Mouse (Mus musculus) forebrain, embryonic 16.5 days (tissue): Measurements from ENCODE around the gene Atad1. TPM values are rescaled to one million over a fixed set of nuclear protein-coding genes. Genes with fewer than 3 reads are reported as not detected.
A peak's percentile ranks its signal among the peaks of the same experiment; 100 is the strongest.
"Not testable (repeated sequence)": the region's sequence is repeated elsewhere in the genome, so short reads cannot be mapped to it uniquely, and the experiment has no call there.

Experiments
- ATAC-seq: fragments of 200-750 bp; cut with Nextera tagmentation; 2 replicates; pipeline ENCODE4 v1.8.0; 2017; ENCODE audit warnings: mild to moderate bottlenecking, moderate library complexity
- H3K27ac ChIP-seq: fragments of 300-500 bp; sonication (generic); 2 replicates; pipeline ENCODE4 v1.5.1; 2014; ENCODE audit warnings: low read length, control low read depth
- H3K27me3 ChIP-seq: fragments of 300-500 bp; sonication (generic); replicated peaks from 2 replicates; pipeline ENCODE4 v1.6.1; 2014; ENCODE audit warnings: low read length; ENCODE audit not compliant: control insufficient read depth, insufficient read depth
- H3K36me3 ChIP-seq: fragments of 300-500 bp; sonication (generic); 2 replicates; pipeline ENCODE4 v1.6.1; 2014; ENCODE audit not compliant: control insufficient read depth, insufficient read depth
- H3K4me1 ChIP-seq: fragments of 300-500 bp; sonication (generic); replicated peaks from 2 replicates; pipeline ENCODE4 v1.6.1; 2014; ENCODE audit warnings: low read length; ENCODE audit not compliant: control insufficient read depth, insufficient read depth
- H3K4me2 ChIP-seq: fragments of 300-500 bp; sonication (generic); 2 replicates; pipeline ENCODE4 v1.6.1; 2014; ENCODE audit warnings: mild to moderate bottlenecking, low read length, control low read depth
- H3K4me3 ChIP-seq: fragments of 300-500 bp; sonication (generic); replicated peaks from 2 replicates; pipeline ENCODE4 v1.5.1; 2014; ENCODE audit warnings: mild to moderate bottlenecking, low read length, control low read depth
- H3K9ac ChIP-seq: fragments of 300-500 bp; sonication (generic); replicated peaks from 2 replicates; pipeline ENCODE4 v1.6.1; 2014; ENCODE audit warnings: low read depth, low read length, control low read depth
- H3K9me3 ChIP-seq: fragments of 300-500 bp; sonication (generic); 2 replicates; pipeline ENCODE4 v1.6.1; 2016; ENCODE audit warnings: low read length; ENCODE audit not compliant: control insufficient read depth
- WGBS: fragments of 180-500 bp; shearing (Covaris S2); extraction: QIAGEN DNeasy Blood & Tissue Kit; methylation state at CpG from one replicate; pipeline ENCODE4 v1.1.7; 2014; 5-methylcytosine and 5-hydroxymethylcytosine counted together
- polyA plus RNA-seq: library from polyadenylated mRNA; unstranded; fragments of >200 nt; fragmentation: Nextera tagmentation; extraction: Ambion mirVana; gene quantifications from 2 replicates; pipeline ENCODE4 v1.2.1, GENCODE M21; 2015

Atad1 gene
- 123 and 129 TPM in 2 replicates for polyA plus RNA-seq

- H3K27ac ChIP-seq, result no peak within 1 kb of the TSS
- WGBS, result 96% methylated on average over 4 of the region's 4 CpGs
- no peaks in the 10 kb centered on the region for H3K4me1 ChIP-seq
- no peaks in the 10 kb centered on the region for H3K27me3 ChIP-seq
- no peaks in the 10 kb centered on the region for H3K9me3 ChIP-seq
- H3K36me3 ChIP-seq, result no peaks in the 10 kb centered on the region
- no peak within 1 kb of the TSS for H3K4me2 ChIP-seq
- no peak for ATAC-seq
- H3K4me3 ChIP-seq, result no peak within 1 kb of the TSS
- H3K9ac ChIP-seq, result no peak within 1 kb of the TSS
Measured at GRCm38 (mm10) chr19:32739686-32740085, at the start of gene Atad1. Gene Atad1 (minus strand): TSS chr19:32739786.

GRCm38 (mm10) chr19:32788016-32788415 is 48.4 kb upstream of the Atad1 start:
- WGBS, result 91% methylated on average over 3 of the region's 3 CpGs
- H3K27me3 ChIP-seq, H3K4me3 ChIP-seq, H3K27ac ChIP-seq, ATAC-seq, H3K36me3 ChIP-seq, H3K4me2 ChIP-seq, H3K9ac ChIP-seq, H3K9me3 ChIP-seq: not testable (repeated sequence)
- H3K4me1 ChIP-seq, result peaks cover 17% of the 10 kb centered on the region

- H3K36me3 ChIP-seq, H3K9me3 ChIP-seq, H3K27ac ChIP-seq, H3K9ac ChIP-seq, ATAC-seq, H3K27me3 ChIP-seq, H3K4me2 ChIP-seq, H3K4me3 ChIP-seq: not testable (repeated sequence)
- WGBS, result 41% methylated on average over 4 of the region's 4 CpGs
- H3K4me1 ChIP-seq, result peaks cover 14% of the 10 kb centered on the region; the same call in 1 of the 2 replicates
Measured at GRCm38 (mm10) chr19:32787388-32787787, 47.8 kb upstream of the Atad1 start.

- Histone ChIP-seq H3K4me2 (no peak overlapping the region), H3K4me3 (no peak overlapping the region), H3K4me1 (no peaks in the 10 kb centered on the region; the same call in 1 of the 2 replicates), H3K27me3 (no peaks in the 10 kb centered on the region), H3K36me3 (no peaks in the 10 kb centered on the region), H3K27ac (no peak overlapping the region), H3K9me3 (no peaks in the 10 kb centered on the region), H3K9ac (no peak overlapping the region)
- ATAC-seq, result no peak
- WGBS, result 94% methylated on average over 5 of the region's 5 CpGs
Measured at GRCm38 (mm10) chr19:32781305-32782071, 41.9 kb upstream of the Atad1 start.

GRCm38 (mm10) chr19:32779131-32779530 is 39.5 kb upstream of the Atad1 start:
- Histone ChIP-seq H3K4me2 (no peak overlapping the region), H3K4me3 (no peak overlapping the region), H3K4me1 (no peaks in the 10 kb centered on the region; the same call in 1 of the 2 replicates), H3K36me3 (no peaks in the 10 kb centered on the region), H3K9ac (no peak overlapping the region), H3K9me3 (no peaks in the 10 kb centered on the region), H3K27me3 (no peaks in the 10 kb centered on the region), H3K27ac (no peak overlapping the region)
- no peak for ATAC-seq
- WGBS, result 79% methylated on average over 3 of the region's 3 CpGs

- no peaks in the 10 kb centered on the region for H3K27me3 ChIP-seq
- H3K9me3 ChIP-seq, result no peaks in the 10 kb centered on the region
- H3K4me1 ChIP-seq, result no peaks in the 10 kb centered on the region; the same call in 1 of the 2 replicates
- no peak for ATAC-seq
- no peak overlapping the region for H3K4me2 ChIP-seq
- no peak overlapping the region for H3K27ac ChIP-seq
- H3K9ac ChIP-seq, result no peak overlapping the region
- no peak overlapping the region for H3K4me3 ChIP-seq
- WGBS, result 34% methylated on average over 2 of the region's 2 CpGs
- no peaks in the 10 kb centered on the region for H3K36me3 ChIP-seq
Measured at GRCm38 (mm10) chr19:32778411-32778810, 38.8 kb upstream of the Atad1 start.

GRCm38 (mm10) chr19:32762493-32762892 is 22.9 kb upstream of the Atad1 start:
- H3K4me1 ChIP-seq, result peaks cover 29% of the 10 kb centered on the region
- H3K9ac ChIP-seq, result no peak overlapping the region
- 0 out of 2 replicates have a peak overlapping the region, but pooled peaks have one; percentile 3 for H3K4me2 ChIP-seq
- no peak overlapping the region for H3K4me3 ChIP-seq
- no peaks in the 10 kb centered on the region for H3K27me3 ChIP-seq
- H3K9me3 ChIP-seq, result no peaks in the 10 kb centered on the region
- no peak for ATAC-seq
- no peaks in the 10 kb centered on the region for H3K36me3 ChIP-seq
- WGBS, result 84% methylated on average over 4 of the region's 4 CpGs
- H3K27ac ChIP-seq, result no peak overlapping the region

GRCm38 (mm10) chr19:32761162-32761561 is 21.6 kb upstream of the Atad1 start:
- no peak overlapping the region for H3K9ac ChIP-seq
- H3K36me3 ChIP-seq, result no peaks in the 10 kb centered on the region
- H3K27ac ChIP-seq, result no peak overlapping the region
- peak overlapping the region; percentile 11; the same call in 1 of the 2 replicates for H3K4me3 ChIP-seq
- peaks cover 25% of the 10 kb centered on the region for H3K4me1 ChIP-seq
- H3K4me2 ChIP-seq, result peak overlapping the region; percentile 57
- ATAC-seq, result no peak
- H3K9me3 ChIP-seq, result no peaks in the 10 kb centered on the region
- no peaks in the 10 kb centered on the region for H3K27me3 ChIP-seq
- 57% methylated on average over 4 of the region's 4 CpGs for WGBS

GRCm38 (mm10) chr19:32760499-32760898 is 20.9 kb upstream of the Atad1 start:
- no peak overlapping the region for H3K27ac ChIP-seq
- ATAC-seq, result no peak
- peak overlapping the region; percentile 14; the same call in 1 of the 2 replicates for H3K9ac ChIP-seq
- peaks cover 27% of the 10 kb centered on the region for H3K4me1 ChIP-seq
- H3K27me3 ChIP-seq, result no peaks in the 10 kb centered on the region
- H3K4me2 ChIP-seq, result peak overlapping the region; percentile 57
- H3K9me3 ChIP-seq, result no peaks in the 10 kb centered on the region
- peak overlapping the region; percentile 31 for H3K4me3 ChIP-seq
- no peaks in the 10 kb centered on the region for H3K36me3 ChIP-seq
- 23% methylated on average over 6 of the region's 6 CpGs for WGBS
